Mouse (Mus musculus) kidney, postnatal 36 days (tissue): Measurements from ENCODE around the gene Lbh.

Source experiments
- DNase-seq, 2 experiments: peaks; one replicate each; pipeline ENCODE4 v3.0.0; 2021 to 2022; ENCODE audit warnings: mixed read lengths in 2 of 2

The Lbh gene

DNA sequence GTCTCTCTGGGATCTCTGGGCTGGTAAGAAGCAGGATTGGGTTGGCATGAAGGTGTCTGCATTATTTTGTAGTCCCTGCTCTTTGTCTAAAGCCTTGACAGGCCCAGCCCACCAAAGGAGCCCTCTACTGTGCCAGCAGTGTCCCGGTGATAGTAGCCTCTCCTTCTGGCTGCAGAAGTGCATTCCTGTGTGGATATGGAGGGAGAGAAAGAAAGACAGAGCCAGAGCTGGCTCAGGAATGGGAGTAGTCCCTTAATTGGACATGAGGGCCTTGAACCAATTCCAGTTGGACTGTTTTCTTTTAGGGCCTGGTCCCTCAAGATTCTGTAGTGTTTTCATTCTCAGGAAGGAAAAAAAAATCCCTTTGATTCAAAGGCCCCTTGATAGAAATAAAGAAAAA lies 6.4 kb upstream of the Lbh start:
- no peak for DNase-seq

DNA sequence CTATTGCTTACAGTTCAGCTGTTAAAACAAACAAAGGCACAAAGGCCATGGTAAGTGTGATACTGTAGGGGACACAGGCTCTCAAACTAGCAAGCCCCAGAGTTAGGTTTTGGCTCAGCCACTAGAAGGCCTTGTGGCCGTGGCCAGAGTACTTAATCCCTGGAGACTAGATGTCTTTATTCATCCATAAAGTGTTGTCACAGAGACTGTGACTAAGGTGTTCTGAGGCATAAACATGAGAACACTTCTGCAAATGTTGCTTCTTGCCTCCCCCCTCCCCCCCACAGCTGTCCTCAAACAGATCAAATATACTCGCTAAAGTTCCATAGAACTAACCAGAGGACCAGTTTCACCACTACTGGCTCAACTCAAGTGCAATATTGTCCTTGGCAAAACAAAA lies 4.0 kb upstream of the Lbh start:
- no peak for DNase-seq

DNA sequence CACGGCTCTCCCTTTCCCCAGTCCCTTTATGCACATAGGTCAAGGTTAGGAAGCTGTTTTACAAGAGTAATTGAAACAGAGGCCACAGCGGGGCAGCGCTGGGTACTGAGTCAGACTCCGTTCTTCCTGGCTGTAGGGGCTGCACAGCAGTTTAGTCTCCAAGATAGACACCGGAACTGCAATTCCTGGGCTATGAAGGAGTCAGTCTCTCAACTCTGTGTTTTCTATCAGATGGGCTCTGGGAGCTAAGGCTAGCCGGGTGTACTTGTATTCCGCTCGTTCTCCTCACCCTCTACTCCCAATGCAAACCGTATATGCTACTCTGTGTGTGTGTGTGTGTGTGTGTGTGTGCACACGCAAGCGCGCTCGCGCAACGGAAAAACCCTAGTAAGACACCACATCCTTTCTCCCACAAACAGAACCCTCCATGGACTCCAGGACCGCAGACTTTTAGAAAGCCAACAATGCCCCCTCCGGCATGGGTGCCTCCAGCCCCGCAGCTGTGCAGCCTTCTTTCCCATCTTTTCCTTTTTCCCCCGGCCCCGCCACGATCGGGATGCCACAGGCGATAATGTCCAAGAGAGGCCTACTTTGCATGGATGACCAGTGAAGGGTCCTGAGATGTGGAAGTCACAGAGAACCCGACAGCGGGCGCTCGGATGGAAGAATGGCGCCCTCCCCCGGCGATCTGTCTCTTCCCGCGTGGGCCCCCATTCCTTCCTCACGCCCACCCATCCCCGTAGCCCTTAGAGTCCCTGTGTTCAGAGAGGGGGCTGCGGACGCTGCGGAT lies 669 bp upstream of the Lbh start:
- DNase-seq: peak; percentile 64 to 75

DNA sequence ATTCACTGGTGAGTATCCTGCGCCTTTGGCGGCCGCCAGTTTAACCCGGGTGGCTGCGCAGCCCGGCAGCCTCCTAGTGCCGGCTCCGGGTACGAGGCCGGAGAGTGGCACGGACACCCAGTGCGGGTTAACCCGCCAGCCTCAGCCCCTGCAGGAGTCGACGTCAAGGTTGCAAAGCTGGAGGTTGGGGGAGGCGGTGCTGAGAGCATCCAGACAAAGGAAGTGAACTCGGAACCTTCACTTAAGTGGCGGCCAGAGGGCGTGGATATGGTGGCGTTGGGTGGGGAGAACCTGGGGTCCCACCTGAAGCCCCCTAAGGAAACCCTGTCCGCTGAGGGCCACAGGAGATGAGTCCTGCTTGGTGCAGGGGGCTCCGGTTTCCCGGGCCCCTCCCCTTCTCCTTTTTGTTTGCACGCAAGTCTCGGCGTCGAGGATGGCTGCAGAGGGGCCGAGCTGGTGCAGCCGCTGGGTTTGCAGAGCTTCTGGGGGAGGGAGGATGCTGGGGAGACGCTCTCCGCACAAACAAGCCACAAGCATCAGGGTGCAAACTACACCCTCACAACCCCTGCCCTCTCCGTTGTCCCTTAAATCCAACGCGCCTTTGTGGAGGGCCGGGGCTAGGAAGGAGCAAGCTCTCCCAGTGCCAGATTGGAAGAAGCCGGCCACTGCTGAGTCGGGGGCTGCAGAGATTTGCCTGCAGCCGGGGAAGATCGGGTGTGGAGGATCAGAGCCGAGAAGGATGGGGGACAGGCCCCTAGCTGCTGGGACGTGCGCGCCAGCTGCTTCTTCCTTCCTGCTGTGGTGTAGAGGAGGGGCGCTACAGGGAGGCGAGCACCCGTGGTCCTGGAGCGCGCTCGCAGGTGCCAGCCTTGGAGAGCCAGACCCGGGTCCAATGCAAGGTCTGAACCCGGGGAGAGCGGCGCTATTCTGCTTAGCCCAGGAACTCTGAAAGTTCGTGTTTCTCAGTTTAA lies 751 bp downstream of the Lbh start:
- DNase-seq: peak; percentile 35 to 59

DNA sequence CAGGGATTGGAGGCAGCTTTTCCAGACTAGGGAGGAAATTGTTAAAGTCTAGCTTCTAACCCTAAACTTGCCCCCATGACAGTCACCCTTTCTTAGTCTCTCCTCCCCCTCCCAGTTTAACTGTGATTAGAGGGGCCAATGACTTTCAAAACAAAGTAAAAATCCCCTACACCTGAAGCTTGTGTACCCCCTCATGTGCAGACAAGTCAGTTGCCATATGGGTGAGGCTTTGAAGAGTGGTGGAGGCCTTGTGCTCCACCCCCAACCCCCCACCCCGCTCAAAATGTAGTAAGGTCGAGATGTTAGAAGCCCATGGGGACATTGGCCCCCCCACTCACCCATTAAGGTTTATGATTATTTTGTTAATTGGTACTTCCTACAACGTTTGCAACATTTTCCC lies 1.5 kb downstream of the Lbh start:
- DNase-seq: no peak

DNA sequence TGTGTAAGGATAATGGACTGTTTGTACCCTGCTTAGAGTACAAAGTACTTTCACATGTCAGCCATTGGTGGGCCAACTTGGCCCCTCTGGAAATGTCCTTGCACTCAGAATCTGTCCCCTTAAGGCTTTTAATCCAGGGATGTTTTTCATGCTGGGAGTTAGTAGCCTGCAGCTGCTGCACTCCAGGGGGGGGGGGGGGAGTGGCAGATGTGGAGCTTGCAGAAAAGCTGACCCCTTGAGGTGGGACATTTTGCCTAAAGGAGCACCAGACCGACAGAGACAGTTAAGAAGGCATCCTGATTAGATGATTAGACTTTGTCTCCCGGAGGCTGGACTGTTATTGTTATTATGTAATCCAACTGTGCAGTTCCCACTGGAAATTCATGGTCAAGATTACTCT lies 2.3 kb downstream of the Lbh start:
- peak in 1 of 2 experiments; percentile 39 for DNase-seq

DNA sequence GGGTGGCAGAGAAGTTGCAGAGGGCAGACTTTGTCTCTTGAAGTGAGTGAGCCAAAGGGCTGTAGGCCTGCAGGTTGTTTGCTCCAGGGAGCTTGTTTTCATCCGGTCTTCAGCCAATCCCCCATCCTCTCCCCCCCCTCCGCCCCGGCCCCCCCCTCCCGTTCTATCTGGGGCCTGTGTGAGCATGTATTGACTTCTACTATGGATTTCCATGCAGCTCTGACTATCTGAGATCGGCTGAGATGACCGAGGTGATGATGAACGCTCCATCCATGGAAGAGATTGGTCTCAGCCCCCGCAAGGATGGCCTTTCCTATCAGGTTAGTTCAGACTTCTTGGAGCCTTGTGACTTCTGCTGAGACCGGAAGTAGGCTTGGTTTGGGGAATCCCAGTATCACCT lies 2.9 kb downstream of the Lbh start:
- no peak for DNase-seq

DNA sequence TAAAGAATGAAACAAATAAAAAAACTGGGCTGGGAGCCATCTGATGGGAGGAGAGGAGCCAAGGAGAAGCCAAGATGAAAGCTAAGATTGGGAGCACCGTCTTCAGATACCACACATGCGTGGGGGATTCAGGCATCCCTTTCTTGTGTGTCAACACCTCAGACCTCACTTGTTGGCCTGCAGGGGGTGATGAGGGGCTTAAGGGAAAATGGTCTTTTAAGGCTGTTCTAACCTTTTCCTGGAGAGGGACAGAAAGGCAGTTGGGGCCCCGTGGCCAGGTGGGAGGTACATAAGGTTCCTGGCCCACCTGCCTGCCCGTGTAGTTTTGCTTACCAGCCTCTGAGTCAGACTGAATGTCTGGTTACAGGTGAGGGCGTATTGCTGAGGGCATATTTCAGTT lies 4.1 kb downstream of the Lbh start:
- peak in 1 of 2 experiments; percentile 20 for DNase-seq

DNA sequence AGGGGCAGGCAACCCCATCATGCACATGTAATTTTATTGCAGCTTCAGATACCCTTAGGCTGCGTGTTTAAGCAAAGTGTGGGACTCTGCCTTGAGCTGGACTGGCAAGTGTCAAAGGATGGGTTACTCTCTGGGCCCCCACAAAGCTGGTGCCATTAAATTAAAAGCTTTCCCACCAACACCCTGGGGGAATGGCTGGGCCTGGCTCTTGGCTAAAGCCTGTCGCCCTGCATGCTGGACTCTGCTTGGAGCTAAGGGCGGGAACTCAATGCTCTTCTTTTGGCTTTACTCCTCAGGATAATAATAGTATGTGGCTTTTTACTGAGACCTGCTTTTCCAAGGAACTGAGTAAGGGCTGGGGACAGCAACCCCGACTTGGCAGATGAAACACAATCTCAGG lies 5.2 kb downstream of the Lbh start:
- DNase-seq: no peak

DNA sequence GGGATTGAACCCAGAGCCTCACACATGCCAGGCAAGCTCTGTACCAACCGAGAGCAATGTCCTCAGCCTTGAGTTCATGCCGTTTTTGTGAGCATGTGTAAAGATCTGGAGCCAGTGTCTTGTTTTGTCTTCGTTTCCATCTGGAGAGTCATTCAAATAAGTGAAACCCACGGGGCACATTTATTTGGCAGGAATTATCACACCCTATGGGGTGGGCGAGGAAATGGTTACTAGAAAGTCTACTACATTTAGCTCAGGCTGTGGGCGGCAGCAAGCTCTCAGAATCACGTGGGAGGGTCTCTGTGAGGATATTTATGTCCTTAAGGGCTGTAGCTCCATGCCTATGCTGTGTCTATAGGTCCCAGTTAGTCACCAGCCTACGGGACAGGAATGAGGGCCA lies 6.2 kb downstream of the Lbh start:
- no peak for DNase-seq

DNA sequence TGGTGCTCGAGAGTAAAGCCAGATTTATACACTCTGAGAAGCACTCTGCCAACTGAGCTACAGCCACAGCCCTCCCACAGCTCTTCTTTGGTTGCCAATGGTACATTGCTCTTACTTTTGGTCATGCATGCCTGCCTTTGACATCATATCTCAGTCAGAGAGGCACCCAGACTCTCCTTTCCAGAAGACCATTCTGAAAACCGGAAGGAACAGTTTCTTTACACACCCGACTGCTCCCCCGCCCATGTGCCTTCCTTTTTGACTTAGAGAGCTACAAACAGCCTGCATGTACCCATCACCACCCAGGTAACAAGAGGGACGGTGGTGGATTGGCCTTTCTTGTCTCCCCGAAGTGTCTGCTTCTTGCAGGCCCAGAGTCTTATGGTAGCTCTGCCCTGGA lies 7.0 kb downstream of the Lbh start:
- peak; percentile 59 to 69 for DNase-seq

DNA sequence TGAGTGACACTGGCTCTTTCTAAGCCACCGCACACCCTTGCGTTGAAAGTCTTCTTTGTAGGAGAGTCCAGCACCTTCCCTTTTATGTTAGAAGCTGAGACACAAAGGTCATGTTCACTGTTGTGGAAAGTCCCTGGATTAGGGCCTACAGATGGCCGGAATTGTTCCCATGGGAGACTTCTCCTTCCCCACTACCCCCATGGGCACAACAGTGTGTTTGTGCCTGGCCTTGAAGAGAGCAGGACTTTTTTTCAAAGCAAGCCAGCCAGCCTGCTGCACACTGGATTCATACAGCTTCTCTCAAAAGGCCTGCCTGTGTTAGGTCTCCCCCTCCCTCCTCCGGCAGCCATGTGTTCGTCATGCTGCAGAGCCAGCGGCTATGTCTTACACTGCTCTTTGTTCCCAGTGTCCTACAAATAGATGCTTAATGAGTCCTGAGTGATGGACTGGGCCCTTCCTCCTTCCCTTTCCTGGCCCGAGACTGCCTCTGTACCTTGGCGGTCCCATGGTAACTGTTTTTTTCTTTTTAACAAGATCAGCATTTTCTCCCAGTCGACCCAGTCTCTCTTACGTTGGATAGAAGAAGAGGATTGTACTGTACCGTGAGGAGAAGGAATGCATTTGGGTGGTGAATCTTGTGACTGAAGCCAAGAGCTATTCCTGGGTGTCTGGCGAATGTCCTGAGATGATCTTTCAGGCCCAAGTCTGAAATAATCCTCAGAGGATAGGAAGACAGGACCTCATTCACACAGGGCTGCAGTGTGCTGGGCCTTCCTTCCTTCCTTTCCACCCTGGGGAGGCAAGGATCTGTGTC lies 7.9 kb downstream of the Lbh start:
- DNase-seq: peak; percentile 64 to 77

DNA sequence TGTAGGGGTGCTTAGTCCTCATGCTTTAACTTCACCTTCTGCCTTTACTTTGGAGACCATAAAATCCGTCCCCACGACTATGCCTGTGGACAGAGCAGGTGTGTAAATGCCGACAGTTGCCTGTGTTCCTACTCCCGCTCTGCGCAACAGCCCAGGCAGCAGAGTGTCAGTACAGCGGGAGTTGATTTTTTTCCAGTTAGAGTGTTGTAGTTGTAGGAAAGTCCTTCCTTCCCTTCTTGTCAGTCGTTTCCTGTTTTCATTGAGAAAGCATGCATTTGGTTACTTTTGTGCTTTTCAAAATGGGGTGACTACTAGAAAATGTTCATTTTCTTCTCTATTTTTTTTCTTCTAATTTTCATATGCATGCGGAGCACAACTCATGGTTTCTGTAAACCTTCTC lies 8.9 kb downstream of the Lbh start:
- peak in 1 of 2 experiments; percentile 34 for DNase-seq

DNA sequence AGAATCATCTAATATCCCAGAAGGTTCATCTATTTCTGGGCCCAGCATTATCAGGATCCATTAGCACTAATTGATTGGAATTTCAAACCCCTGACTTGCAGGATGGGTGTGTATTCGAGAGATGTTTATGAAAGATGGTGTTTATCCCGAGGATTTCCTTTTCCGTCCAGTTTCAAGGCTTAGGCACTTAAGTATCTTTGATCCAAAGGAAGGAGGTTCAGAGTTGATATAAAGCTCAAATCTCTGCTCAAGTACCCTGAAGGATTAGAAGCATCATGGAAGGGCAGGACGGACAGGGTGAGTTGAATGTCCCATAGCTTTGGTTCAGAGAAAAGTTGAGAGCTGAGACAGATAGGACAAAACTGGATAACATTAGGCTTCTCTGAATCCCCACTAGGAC lies 15.0 kb downstream of the Lbh start:
- no peak for DNase-seq

DNA sequence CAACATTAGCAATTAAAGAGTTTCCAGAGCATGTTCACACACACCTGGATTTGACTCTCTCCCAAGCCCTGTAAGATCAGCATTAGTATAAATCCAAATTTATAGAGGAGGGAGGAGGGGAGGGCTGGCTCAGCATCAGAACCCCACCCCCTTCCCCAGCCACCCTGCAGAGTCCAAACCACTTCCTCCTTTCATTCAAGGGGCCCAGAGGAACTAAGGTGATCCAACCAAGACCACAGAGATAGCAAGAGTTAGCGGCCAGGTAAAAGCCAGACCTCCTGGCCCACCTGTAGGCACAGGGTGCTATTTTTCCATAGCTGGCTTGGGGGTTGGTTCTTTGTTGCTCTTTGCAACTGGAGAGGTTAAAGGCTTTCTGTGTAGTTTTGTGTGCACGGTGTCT lies 16.0 kb downstream of the Lbh start:
- no peak for DNase-seq

DNA sequence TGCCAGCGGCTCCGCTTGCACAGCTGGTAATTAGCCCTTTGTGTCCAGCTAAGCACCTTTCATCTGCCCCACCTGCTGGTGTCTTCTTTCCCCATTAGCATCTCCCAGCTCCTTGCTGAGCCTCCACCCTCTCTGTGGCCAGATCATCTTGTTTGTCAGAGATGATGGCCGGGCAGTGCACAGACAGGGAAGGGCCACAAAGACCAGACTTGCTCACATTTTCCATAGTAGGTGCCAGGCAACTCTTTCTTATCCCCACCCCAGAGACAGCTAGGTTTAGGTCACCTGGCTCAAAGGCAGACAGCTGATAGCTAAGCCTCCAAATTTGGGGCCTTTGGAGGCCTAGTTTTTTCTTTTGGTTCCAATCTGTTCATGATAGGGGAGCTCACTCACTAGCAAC lies 16.5 kb downstream of the Lbh start:
- no peak for DNase-seq

DNA sequence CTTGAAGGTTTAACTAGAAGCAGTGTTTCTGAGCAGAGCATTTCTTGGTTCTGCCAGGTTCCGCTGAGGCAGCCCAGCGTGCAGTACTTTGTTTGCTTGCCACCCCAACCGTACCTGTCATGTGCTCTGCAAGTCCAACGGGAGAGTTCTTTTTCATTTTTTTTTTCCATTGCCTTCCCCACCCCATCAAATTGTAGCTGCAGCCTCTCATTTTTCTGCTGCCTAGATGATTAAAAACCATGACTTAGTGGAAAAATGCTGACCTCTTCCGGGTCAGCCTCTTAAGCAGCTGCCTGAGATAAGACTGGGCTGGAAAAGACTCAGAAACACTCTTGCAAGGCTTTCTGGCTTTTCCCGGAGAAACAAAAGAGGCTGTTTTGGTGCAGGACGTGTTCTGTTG lies 17.8 kb downstream of the Lbh start:
- peak; percentile 49 to 62 for DNase-seq

DNA sequence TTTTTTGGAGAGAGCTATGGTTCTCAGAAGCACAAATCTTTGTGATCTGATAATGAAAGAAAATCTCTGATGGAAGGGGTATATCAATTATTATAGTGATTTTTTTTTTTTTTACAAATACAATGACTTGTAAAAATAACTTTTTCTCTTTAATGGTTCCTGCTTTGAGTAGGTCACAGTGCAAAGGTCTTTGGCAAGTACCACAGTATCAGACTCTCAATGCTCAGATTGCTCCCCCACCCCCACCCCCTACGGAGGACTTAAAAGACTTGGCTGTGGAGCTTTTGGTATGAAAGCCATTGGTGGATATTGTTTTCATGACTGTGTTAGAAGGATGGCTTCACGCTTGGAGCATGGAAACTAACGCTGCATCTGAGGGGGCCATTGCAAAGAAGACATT lies 18.2 kb downstream of the Lbh start:
- no peak for DNase-seq

DNA sequence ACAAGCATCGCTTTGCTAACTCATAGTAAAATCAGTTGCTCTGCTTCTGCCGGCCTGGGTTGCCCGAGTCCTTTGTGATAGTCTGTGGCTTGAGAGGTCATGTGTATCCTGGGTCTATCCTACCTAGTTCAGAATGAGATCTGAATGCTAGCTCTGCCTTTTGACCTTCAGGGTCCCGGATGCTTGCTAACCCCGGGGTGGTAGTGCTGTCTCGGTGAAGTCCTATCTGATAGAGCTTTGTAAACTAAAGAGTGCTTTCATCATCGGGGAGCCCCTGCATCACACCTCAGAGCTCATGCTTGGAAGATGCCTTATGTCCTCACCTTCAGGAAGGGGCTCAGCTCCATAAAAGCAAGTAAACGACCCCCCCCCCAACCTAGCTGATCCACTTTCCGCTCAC lies 19.1 kb downstream of the Lbh start:
- no peak for DNase-seq

DNA sequence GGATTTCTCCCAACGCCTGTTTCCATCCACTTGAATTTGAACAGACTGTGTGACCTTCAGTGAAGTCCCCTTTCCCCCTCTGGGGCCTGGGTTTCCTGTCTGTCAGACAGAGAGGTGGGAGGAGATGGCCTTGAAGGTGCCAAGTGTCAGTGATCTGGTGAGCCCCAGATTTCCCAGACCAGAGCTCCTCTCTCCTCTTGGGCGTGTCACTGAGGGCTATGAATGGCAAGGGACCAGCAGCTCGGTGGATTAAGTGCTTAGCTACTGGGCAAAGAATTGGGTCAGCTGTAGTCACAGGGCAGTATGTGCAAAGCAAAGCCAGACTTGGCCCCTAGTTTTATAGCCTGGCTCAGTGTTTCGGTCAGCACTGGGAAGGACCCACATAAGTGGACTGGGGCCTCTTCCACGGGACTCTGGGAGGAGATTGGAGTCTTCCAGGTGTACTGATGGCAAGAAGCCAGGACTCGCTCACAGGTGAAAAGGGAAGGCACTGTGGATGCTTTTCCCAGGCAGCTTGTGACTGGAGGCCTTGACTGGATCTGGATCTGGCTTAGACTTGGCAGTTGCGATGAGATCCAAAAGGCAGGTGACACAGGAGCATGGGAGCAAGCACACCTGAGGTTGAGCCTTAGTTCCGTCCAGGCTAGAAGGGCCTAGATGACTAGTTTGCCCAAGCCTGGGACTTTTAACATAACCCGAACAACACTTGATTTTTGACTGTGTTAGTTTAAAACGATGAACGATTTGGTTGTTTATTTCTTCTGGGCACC lies 20.1 kb downstream of the Lbh start:
- DNase-seq: no peak

DNA sequence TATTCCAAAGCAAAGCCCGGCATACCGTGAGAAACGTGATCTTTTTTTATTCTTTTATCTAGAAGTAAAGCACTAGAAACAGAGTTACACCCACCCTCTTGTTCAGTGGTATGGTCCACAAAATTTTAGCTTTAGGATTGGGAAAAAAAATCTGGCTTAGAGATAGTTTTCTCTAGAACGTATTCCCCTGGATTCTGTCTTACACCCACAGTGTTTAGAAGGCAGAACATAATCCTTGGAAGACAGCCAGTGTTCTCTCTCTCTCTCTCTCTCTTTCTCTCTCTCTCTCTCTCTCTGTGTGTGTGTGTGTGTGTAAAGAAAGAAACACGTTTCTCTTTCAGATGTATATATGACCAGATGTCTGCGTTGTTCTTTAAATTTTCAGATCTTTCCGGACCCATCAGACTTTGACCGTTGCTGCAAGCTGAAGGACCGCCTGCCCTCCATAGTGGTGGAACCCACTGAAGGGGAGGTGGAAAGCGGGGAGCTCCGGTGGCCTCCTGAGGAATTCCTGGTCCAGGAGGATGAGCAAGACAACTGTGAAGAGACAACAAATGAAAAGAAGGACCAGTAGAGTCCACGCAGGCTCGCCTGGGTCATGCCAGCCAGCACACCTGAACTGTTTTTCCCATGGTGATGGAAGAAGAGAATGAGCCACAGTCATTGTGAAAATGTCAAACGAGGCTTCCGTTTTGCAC lies 20.9 kb downstream of the Lbh start:
- no peak for DNase-seq

DNA sequence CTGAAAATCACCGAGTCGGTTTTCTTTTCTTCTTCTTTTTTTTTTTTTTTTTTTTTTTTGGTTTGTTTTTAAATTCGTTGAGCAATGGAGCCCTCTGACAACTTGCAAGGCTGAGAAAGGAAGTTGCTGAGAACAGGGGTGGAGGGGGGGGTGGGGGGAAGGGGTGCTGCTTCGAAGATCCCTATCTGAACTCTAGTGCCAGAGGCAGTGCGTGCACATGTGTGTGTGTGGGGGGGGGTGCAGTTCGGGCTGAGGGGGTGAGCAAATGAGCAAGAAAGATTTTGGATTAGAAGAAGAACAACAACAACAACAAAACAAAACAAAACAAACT lies 21.4 kb downstream of the Lbh start:
- no peak for DNase-seq
